Mouse (Mus musculus) embryonic facial prominence, embryonic 10.5 days (tissue): Measurements from ENCODE around the gene Arhgap15. TPM values are rescaled to one million over a fixed set of nuclear protein-coding genes. Genes with fewer than 3 reads are reported as not detected.

ENCODE experiments used
- DNase-seq: peaks from one replicate; pipeline ENCODE4 v3.0.0-alpha.2; 2017; ENCODE audit warnings: low spot score
- H3K27ac ChIP-seq: fragments of 300-500 bp; sonication (generic); replicated peaks from 2 replicates; pipeline ENCODE4 v1.5.1; 2016; ENCODE audit warnings: mild to moderate bottlenecking
- H3K27me3 ChIP-seq: fragments of 300-500 bp; sonication (generic); replicated peaks from 2 replicates; pipeline ENCODE4 v1.6.1; 2016; ENCODE audit warnings: low read depth, mild to moderate bottlenecking; ENCODE audit not compliant: poor library complexity, severe bottlenecking
- H3K36me3 ChIP-seq: fragments of 300-500 bp; sonication (generic); replicated peaks from 2 replicates; pipeline ENCODE4 v1.6.1; 2016; ENCODE audit warnings: mild to moderate bottlenecking, moderate library complexity
- H3K4me1 ChIP-seq: fragments of 300-500 bp; sonication (generic); 2 replicates; pipeline ENCODE4 v1.6.1; 2016
- H3K4me3 ChIP-seq: fragments of 300-500 bp; sonication (generic); 2 replicates; pipeline ENCODE4 v1.5.1; 2016; ENCODE audit warnings: mild to moderate bottlenecking, moderate library complexity
- H3K9me3 ChIP-seq: fragments of 300-500 bp; sonication (generic); 2 replicates; pipeline ENCODE4 v1.6.1; 2016; ENCODE audit warnings: mild to moderate bottlenecking
- WGBS: fragments of 180-500 bp; shearing (Covaris S2); methylation state at CpG from one replicate; pipeline ENCODE4 v1.1.7; 2016; 5-methylcytosine and 5-hydroxymethylcytosine counted together
- polyA plus RNA-seq: library from polyadenylated mRNA; unstranded; fragments of >200 nt; fragmentation: Nextera tagmentation; extraction: Ambion mirVana; gene quantifications from 2 replicates; pipeline ENCODE4 v1.2.1, GENCODE M21; 2016

The Arhgap15 gene
- polyA plus RNA-seq, 1 experiment from 2014 or later, result 0.31 TPM

DNA sequence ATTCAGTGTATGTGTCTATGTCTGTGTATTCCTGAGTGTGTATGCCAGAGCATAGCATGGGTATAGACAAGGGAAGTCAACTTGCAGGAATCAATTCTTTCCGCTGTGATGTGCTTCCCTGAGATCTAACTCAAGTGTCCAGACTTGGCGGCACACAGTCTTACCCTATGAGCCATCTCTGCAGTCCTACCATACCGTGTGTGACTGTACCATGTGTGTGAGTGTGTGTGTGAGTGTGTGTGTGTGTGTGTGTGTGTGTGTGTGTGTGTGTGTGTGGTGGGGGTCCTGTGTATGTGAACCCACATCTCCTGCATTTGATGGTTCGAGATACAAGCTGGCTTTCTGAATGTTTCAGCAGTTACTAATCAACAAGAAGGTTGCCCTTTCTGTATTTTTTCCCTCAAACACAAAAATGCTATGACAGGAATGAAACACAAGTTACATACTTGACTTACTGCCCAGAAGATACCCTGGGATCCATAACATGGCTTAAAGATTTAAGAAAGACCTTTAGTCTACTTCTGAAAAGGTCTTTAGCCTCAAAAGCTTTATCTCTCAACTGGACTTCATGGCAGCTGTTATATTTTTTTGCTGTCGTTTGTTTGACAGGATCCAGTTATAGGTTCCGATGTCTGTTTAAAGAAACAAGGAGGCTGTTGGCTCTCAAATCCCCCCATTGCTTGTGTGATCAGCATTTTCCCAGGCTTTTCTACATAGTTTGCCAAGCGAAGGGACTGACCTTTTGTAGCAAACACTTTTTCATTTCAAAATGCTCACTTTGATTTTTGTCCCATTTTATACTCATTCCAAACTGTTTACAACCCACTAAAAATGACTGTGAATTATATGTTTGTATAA, 397.7 kb downstream of the Arhgap15 start:
- no peaks in the 10 kb centered on the region for H3K36me3 ChIP-seq
- no peak for DNase-seq
- H3K4me3 ChIP-seq, result no peak overlapping the region
- H3K9me3 ChIP-seq, result no peaks in the 10 kb centered on the region
- H3K4me1 ChIP-seq, result no peaks in the 10 kb centered on the region
- 82% methylated on average over 7 of the region's 7 CpGs for WGBS
- no peaks in the 10 kb centered on the region for H3K27me3 ChIP-seq
- H3K27ac ChIP-seq, result no peak overlapping the region

DNA sequence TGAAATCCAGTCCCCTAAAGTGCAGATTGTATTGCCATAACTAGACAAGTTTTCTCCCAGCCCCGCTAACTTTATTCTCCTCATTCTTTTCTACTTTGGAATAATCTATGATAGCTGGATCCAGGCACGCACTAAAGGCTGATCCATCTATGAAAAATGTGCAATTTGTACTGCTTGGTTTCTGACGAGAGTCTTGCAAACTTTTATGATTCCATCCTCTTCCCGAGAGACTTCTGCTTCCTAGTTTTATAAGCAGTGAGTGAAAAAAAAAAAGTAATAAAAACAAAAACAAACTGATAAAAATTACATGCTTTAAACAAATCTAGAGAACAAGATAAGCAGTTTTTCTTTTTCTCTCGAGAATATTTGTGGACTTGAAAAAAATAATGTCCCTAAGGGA, 398.9 kb downstream of the Arhgap15 start:
- Histone ChIP-seq H3K27ac (no peak overlapping the region), H3K27me3 (no peaks in the 10 kb centered on the region), H3K4me3 (no peak overlapping the region), H3K4me1 (no peaks in the 10 kb centered on the region), H3K36me3 (no peaks in the 10 kb centered on the region), H3K9me3 (no peaks in the 10 kb centered on the region)
- no peak for DNase-seq
- 75% methylated on average over 5 of the region's 5 CpGs for WGBS

DNA sequence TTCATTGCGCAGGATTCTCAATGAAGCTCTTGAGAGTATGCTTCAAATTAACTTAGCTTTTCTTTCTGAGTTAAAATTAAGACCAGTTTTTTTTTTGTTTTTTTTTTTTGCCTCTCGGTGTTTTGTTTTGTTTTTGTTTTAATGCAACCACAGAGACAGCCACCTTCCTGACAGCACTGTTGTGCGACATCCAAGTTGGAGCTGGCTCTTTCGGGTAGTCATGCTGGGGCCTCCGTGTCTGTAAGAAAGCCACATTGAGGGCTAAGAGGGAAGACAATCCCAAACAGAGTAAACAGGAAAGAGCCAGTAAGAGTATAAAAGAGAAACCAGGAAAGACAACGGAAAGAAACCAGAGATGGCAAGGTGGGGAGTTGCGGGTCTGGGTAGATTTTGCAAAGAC, 399.3 kb downstream of the Arhgap15 start:
- H3K27me3 ChIP-seq, result no peaks in the 10 kb centered on the region
- 41% methylated on average over 7 of the region's 7 CpGs for WGBS
- H3K4me1 ChIP-seq, result no peaks in the 10 kb centered on the region
- no peak overlapping the region for H3K4me3 ChIP-seq
- DNase-seq, result no peak
- H3K27ac ChIP-seq, result no peak overlapping the region
- no peaks in the 10 kb centered on the region for H3K9me3 ChIP-seq
- H3K36me3 ChIP-seq, result no peaks in the 10 kb centered on the region

DNA sequence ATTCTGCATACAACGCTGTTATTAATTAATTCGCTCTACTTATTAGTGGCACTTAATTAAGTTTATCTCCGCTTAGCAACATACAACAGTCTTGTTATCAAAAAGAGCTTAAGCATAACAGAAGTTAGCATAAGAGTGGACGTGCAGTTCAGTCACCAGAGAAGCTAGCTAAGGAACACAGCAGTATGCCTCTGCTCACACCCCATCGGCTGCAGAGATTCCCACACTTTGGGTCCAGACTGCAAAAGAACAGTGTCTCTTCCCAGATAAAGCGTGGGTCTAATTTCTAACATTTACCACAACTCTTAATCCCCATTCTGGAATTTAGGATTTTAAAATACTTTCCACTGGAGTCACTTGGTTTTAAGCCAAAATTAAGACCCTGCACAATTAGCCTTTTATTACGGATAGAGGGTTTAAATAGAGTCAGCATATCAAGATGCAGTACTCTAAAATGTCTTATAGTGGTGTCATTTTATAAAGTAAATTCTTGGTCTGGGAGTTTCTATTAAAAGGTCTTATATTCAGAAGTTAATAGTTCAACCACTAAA, 400.0 kb downstream of the Arhgap15 start:
- no peaks in the 10 kb centered on the region for H3K36me3 ChIP-seq
- H3K4me1 ChIP-seq, result no peaks in the 10 kb centered on the region
- no peak for DNase-seq
- 65% methylated on average over 7 of the region's 7 CpGs for WGBS
- H3K27me3 ChIP-seq, result no peaks in the 10 kb centered on the region
- no peak overlapping the region for H3K4me3 ChIP-seq
- no peak overlapping the region for H3K27ac ChIP-seq
- no peaks in the 10 kb centered on the region for H3K9me3 ChIP-seq

DNA sequence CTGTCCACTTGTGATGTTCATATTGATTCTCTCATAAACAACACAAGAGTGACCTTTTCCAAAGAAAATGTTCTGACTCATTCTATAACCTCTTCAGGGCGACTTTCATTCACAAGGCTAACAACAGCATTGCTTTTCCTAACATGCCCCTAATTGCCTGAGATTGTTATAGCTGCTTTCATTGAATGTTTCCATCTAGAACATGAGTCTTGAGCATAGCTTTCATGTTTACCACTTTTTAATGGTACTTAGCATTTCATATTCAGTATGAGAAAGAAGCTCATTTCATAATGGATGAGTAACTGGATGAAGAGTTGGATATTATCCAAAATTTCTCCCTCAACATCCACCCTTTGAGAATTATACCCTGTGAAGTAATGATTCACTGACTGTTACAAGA, 403.7 kb downstream of the Arhgap15 start:
- no peaks in the 10 kb centered on the region for H3K4me1 ChIP-seq
- WGBS, result 88% methylated on average over 1 of the region's 1 CpGs
- no peak overlapping the region for H3K27ac ChIP-seq
- H3K27me3 ChIP-seq, result no peaks in the 10 kb centered on the region
- no peaks in the 10 kb centered on the region for H3K9me3 ChIP-seq
- H3K36me3 ChIP-seq, result no peaks in the 10 kb centered on the region
- DNase-seq, result no peak
- H3K4me3 ChIP-seq, result no peak overlapping the region

DNA sequence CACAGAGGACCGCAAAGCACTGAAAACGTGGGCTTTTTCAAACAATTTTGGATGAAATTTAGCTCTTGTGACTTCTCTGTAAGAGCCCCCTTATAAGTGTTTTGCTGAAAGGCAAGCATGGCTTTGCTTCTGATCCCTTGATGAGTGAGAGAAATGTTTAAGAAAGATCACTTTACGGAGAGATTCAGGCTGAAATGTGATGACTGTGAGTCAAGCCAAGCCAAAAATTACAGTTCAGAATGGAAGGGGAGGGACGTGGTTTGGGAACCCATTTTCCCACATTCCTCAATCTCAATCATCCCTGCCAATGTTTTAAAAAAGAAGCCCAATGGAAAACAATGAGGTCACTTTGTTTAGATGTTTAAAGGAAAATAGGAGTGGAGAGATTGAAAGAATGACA, 411.7 kb downstream of the Arhgap15 start:
- WGBS, result 35% methylated on average over 4 of the region's 4 CpGs
- no peaks in the 10 kb centered on the region for H3K9me3 ChIP-seq
- no peak overlapping the region for H3K4me3 ChIP-seq
- H3K27me3 ChIP-seq, result no peaks in the 10 kb centered on the region
- no peaks in the 10 kb centered on the region for H3K36me3 ChIP-seq
- H3K4me1 ChIP-seq, result 0 out of 2 replicates have a peak, but pooled peaks cover 4% of the 10 kb centered on the region
- no peak overlapping the region for H3K27ac ChIP-seq
- no peak for DNase-seq

DNA sequence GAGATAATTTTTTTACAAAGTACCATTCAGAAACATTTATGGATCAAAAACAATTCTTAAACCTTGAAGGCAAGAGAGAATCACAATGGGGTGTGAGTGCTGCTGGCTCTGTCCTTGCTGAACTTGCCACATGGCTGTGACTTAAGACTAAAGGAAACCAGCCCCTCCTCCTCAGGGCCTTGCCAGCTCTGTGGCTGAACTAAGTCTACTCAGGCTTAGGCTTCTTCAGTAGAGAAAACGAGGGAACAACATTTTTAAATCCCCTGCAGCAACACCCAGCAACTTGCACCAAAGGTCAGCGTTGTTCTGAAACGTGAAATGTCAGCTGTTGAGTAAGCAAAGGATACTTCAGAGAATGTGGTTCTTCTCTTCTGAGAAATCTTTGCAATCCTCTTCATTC, 417.2 kb downstream of the Arhgap15 start:
- Histone ChIP-seq H3K36me3 (no peaks in the 10 kb centered on the region), H3K9me3 (no peaks in the 10 kb centered on the region), H3K27me3 (no peaks in the 10 kb centered on the region), H3K4me3 (no peak overlapping the region), H3K4me1 (no peaks in the 10 kb centered on the region), H3K27ac (no peak overlapping the region)
- no peak for DNase-seq
- WGBS, result 35% methylated on average over 3 of the region's 3 CpGs

DNA sequence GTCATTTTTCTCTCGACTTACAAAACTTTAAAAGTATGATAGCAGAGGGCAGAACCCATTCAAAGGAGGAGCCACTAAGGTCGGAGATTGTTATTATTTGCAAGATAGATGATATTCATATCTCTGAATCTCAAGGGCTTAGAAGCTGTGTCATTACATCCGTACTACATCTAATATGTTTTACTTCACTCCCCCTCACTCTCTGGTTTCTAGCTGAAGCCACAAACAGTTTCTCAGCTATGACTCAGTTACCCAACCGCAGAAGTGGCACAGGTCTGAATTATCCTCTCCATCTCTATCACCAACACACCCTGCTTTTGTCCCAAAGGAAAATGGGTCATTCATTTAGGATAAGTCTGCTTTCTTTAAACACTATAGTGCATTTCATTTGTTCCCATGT, 418.1 kb downstream of the Arhgap15 start:
- H3K4me1 ChIP-seq, result no peaks in the 10 kb centered on the region
- DNase-seq, result no peak
- no peak overlapping the region for H3K27ac ChIP-seq
- no peaks in the 10 kb centered on the region for H3K27me3 ChIP-seq
- H3K36me3 ChIP-seq, result no peaks in the 10 kb centered on the region
- WGBS, result 95% methylated on average over 4 of the region's 4 CpGs
- H3K9me3 ChIP-seq, result no peaks in the 10 kb centered on the region
- no peak overlapping the region for H3K4me3 ChIP-seq

DNA sequence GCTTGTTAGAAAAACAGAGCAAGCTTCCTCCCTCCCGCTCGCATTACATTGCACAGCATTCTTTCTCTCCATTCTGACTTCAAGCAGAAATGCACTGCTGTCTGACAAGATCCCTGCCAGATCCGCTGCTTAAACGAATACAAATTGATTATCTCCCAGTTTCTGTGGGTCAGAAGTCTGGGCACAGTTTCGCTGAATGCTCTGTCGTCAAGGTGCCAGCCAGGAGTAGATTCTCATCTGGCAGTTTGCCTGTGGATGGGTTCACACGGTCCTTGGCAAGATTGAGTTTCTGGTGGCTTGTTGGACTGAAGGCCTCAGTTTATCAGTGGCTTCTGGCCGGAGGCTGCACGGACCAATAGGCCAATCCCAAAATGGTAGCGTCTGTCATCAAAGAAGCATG, 435.9 kb downstream of the Arhgap15 start:
- no peak overlapping the region for H3K27ac ChIP-seq
- no peaks in the 10 kb centered on the region for H3K36me3 ChIP-seq
- H3K27me3 ChIP-seq, result no peaks in the 10 kb centered on the region
- H3K4me3 ChIP-seq, result no peak overlapping the region
- no peaks in the 10 kb centered on the region for H3K9me3 ChIP-seq
- no peak for DNase-seq
- 84% methylated on average over 10 of the region's 10 CpGs for WGBS
- no peaks in the 10 kb centered on the region for H3K4me1 ChIP-seq

DNA sequence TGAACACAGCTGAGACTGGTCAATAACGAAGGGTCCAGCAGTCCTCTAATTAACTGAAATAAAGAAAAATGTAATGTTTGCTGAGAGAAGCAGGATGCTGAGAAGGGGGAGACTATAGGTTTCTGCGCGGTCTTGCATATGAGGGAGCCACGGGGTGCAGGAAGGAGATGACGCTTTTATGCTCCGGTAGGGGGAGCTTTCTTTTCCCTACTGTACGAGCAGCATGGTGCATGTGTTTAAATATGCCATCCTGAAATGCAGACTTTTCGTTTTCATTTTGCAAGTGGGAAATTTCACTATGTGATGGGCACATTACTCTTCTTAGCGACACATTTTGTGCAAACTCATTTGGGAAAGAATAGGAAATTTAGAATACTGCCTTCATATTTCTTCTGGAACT, 442.1 kb downstream of the Arhgap15 start:
- no peaks in the 10 kb centered on the region for H3K9me3 ChIP-seq
- DNase-seq, result no peak
- H3K4me1 ChIP-seq, result no peaks in the 10 kb centered on the region
- H3K36me3 ChIP-seq, result no peaks in the 10 kb centered on the region
- H3K27ac ChIP-seq, result no peak overlapping the region
- 82% methylated on average over 9 of the region's 9 CpGs for WGBS
- no peaks in the 10 kb centered on the region for H3K27me3 ChIP-seq
- no peak overlapping the region for H3K4me3 ChIP-seq

DNA sequence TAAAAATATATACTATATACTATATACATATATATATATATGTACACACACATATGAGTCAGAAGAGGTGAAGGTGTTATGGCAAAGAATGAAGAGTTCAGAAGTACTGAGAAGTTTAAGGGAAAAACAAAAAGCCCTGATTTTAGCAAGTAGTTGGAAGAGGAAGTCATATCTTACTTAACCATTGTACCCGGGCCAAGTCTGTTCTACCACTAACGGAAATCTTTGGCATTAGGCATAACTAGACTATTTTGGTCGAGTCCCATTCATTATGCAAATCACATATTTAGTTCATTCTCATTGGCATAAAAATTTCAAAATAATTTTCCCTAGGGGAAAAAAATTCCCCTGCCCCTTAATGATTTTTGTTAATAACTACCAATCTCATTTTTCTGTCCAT, 443.4 kb downstream of the Arhgap15 start:
- DNase-seq, result no peak
- no peak overlapping the region for H3K27ac ChIP-seq
- H3K27me3 ChIP-seq, result no peaks in the 10 kb centered on the region
- no peaks in the 10 kb centered on the region for H3K4me1 ChIP-seq
- H3K36me3 ChIP-seq, result no peaks in the 10 kb centered on the region
- H3K4me3 ChIP-seq, result no peak overlapping the region
- 90% methylated on average over 3 of the region's 3 CpGs for WGBS
- no peaks in the 10 kb centered on the region for H3K9me3 ChIP-seq

DNA sequence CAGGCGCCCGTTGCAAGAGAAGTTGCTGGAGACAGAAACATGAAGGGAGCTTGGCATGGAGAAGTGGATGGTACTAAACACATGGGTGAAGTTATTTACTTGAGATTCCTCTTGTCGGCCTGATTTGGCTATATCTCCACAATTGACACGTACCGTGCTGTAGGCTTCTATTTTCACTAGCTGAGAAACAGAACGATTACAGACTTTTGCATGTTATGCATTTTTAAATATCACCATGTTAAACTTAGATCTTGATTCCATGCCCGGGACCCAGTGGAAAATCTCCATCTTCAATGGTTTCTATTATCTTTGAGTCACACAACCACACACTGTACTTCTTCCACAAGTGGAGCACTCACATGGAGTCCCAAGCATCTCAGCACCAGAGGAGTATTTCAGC, 466.9 kb downstream of the Arhgap15 start:
- no peak overlapping the region for H3K4me3 ChIP-seq
- H3K27me3 ChIP-seq, result no peaks in the 10 kb centered on the region
- H3K27ac ChIP-seq, result no peak overlapping the region
- no peak for DNase-seq
- H3K9me3 ChIP-seq, result no peaks in the 10 kb centered on the region
- no peaks in the 10 kb centered on the region for H3K36me3 ChIP-seq
- WGBS, result 94% methylated on average over 7 of the region's 7 CpGs
- peaks cover 12% of the 10 kb centered on the region for H3K4me1 ChIP-seq

DNA sequence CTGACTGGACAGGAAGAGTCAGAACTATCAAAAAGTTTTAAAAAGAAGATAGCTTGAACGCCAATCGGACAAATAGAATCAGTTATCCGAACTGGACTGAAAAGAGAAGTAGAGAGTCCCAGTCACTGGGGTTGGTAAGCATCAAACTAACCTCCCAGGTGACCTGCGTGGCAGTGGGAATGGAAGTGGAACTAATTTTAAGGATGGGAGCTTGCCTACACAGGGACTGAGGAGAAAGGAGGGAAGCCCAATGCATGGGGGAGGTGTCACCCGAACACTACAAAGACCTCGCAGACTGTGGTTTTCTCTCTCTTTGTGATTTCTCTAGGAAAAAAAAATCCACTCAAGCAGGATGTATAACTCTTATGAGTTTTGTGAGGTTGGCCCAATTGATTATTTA, 469.2 kb downstream of the Arhgap15 start:
- H3K4me1 ChIP-seq, result peaks cover 19% of the 10 kb centered on the region
- H3K27ac ChIP-seq, result no peak overlapping the region; the same call in 1 of the 2 replicates
- no peak for DNase-seq
- no peaks in the 10 kb centered on the region for H3K36me3 ChIP-seq
- H3K9me3 ChIP-seq, result no peaks in the 10 kb centered on the region
- no peaks in the 10 kb centered on the region for H3K27me3 ChIP-seq
- 64% methylated on average over 6 of the region's 6 CpGs for WGBS
- H3K4me3 ChIP-seq, result no peak overlapping the region
